Mouse (Mus musculus): Measurements from ENCODE around the gene Gm14226. TPM values are rescaled to one million over a fixed set of nuclear protein-coding genes. Genes with fewer than 3 reads are reported as not detected.
"Not testable (repeated sequence)": the region's sequence is repeated elsewhere in the genome, so short reads cannot be mapped to it uniquely, and the experiment has no call there.

Gene Gm14226
- polyA plus RNA-seq, 1 experiment, result not detected

DNA sequence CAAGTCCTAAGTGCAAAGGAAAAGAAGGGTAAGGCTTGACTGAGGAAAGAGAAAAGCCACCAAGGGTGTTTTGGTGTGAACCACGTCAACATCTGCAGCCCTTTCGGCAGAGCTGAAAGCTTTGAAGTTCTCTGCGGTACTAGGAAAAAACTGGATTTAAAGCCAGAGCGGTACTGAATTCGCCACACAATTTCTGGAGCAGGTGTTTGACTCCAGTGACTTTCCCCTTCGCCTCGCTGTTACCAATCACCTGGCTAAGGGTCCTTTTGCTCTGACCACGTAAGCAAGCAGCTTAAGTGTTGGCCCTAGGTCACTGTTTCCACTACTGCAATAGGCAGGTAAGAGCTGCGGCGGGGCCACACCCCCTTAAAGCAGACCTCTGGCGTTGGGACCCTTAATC, 12.6 kb upstream of the Gm14226 start:
- TF ChIP-seq POLR2A (IDR thresholded peaks at IDR 0.05; ENCODE audit: low read depth, low read length), result no peak
- no peak for TF ChIP-seq CTCF (IDR thresholded peaks at IDR 0.05; ENCODE audit: extremely low read depth, insufficient read length, insufficient replicate concordance, low read depth, low read length)
- H3K27ac ChIP-seq (ENCODE audit: insufficient read depth, low read depth, low read length), result no peak overlapping the region
- 92% methylated on average over 11 of the region's 11 CpGs for WGBS
- H3K36me3 ChIP-seq (ENCODE audit: control insufficient read depth, insufficient read depth, low read length), result no peaks in the 10 kb centered on the region
- H3K27me3 ChIP-seq (ENCODE audit: control insufficient read depth, insufficient read depth, low read length), result no peaks in the 10 kb centered on the region
- no peak overlapping the region for H3K4me3 ChIP-seq (ENCODE audit: low read depth, low read length)
- H3K4me1 ChIP-seq (ENCODE audit: control insufficient read depth, insufficient read depth, insufficient read length, low read length), result no peaks in the 10 kb centered on the region

DNA sequence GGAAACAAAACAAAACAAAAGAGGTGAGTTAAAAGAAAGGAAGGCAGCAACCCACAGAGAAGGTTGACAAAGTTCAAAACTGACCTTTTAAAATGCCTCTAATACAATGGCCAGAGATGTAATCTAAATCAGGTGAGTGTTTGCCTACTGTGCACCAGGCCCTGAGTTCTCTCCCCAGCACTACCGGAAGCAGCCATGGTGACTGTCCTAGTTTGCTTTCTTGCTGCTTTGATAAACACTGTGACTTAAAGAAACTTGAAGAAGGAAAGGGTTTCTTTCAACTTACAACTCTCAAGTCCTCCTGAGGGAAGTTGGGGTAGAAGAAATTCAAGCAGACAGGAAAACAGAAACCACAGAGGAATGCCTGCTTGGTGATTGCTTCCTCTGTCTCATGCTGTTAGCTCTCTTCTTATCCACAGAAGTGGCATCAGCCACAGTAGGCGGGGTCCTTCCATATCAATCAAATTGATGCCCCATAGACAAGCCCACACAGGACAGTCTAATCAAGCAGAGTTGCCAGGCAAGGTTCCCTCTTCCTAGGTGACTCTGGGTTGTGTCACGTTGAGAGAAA, 6.9 kb upstream of the Gm14226 start:
- TF ChIP-seq POLR2A (IDR thresholded peaks at IDR 0.05; ENCODE audit: low read depth, low read length), result no peak
- TF ChIP-seq CTCF (IDR thresholded peaks at IDR 0.05; ENCODE audit: extremely low read depth, insufficient read length, insufficient replicate concordance, low read depth, low read length), result no peak
- Histone ChIP-seq H3K4me3 (ENCODE audit: low read depth, low read length) (no peak overlapping the region), H3K36me3 (ENCODE audit: control insufficient read depth, insufficient read depth, low read length) (no peaks in the 10 kb centered on the region), H3K27me3 (ENCODE audit: control insufficient read depth, insufficient read depth, low read length) (no peaks in the 10 kb centered on the region), H3K27ac (ENCODE audit: insufficient read depth, low read depth, low read length) (no peak overlapping the region), H3K4me1 (ENCODE audit: control insufficient read depth, insufficient read depth, insufficient read length, low read length) (no peaks in the 10 kb centered on the region)
- WGBS, result 59% methylated on average over 3 of the region's 3 CpGs

DNA sequence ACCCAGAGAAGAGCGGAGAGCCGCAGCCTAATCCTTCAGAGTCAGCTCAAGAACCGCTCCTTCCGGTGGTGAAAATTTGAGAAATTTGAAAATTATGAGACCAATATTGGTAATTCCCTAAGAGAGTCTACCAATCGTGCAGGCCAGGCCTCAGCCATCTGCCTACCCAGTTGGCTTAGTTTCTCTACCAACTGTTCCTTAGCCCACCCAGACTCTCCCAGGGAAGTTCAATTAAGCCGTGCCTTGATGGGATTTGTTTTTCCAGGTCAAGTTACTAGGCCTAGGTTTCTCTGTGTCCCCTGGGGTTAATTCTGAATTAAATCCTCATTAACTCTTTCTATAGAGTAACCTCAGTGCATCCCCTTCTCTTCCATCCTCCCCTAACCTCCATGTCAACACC, 5.1 kb upstream of the Gm14226 start:
- Histone ChIP-seq H3K4me1 (ENCODE audit: control insufficient read depth, insufficient read depth, insufficient read length, low read length) (no peaks in the 10 kb centered on the region), H3K27me3 (ENCODE audit: control insufficient read depth, insufficient read depth, low read length) (no peaks in the 10 kb centered on the region), H3K36me3 (ENCODE audit: control insufficient read depth, insufficient read depth, low read length) (no peaks in the 10 kb centered on the region), H3K4me3 (ENCODE audit: low read depth, low read length) (no peak overlapping the region), H3K27ac (ENCODE audit: insufficient read depth, low read depth, low read length) (no peak overlapping the region)
- 92% methylated on average over 6 of the region's 6 CpGs for WGBS
- TF ChIP-seq CTCF (IDR thresholded peaks at IDR 0.05; ENCODE audit: extremely low read depth, insufficient read length, insufficient replicate concordance, low read depth, low read length) (no peak), POLR2A (IDR thresholded peaks at IDR 0.05; ENCODE audit: low read depth, low read length) (no peak)

DNA sequence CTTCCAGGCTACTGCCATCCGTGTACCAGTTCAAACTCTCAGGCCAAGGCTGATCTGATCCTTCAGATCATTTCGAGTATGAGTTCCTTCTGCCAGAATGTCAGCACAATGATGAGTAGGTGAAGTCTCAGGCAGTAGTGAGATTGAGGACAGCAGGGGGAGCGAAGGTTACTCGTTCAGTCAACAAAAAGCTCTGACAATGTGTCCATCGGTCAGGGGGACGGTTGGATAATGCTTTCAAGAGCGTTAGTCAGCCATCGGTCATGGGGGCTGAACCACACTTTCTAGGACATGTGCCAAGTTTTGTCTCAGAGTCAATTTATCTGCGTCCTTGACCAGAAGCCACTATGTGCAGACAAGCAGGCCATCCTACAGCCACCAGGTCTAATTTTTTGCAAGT, 1.3 kb upstream of the Gm14226 start:
- 49% methylated on average over 7 of the region's 9 CpGs for WGBS

DNA sequence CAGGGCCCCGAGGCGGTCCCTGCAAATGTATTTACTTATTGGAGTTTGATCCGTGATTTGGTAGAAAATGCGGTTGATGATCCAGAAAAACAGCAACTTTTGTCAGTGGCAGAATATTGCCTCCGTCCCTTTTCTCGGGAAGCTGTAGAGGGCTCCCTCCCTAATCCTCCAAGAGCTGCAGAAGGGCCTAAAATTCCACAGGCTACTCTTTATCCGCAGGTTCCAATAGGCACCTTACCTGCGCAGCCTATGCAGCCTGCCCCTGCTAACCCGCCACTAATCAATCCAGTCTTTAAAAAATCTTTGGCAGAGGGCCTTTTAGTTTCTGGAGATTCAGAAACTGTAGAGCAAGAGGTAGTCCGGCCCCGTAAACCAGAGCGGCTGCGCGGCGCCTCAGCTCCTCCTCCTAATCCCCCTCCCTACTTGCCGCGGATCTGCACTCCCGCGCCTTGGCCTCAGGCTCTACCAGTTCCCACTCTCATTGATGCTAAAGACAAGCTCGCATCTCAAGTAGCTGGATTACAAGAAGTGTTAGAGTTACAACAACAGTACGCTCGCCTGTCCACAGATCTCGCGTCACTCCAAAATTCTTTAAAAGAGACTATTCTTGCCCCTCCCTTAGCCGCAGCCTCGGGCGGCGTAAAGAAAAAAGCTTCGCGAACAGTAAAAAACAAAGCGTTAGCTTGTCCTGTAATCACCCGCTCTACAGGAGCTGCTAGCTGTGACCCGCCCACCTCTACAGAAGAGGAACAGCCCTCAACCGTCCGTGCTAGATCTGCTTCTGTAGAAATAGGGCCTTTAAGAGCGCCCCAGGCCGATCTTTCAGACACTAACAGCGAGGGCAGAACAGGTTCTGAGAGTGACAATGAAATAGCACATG, 936 bp downstream of the Gm14226 start:
- TF ChIP-seq CTCF (IDR thresholded peaks at IDR 0.05; ENCODE audit: extremely low read depth, insufficient read length, insufficient replicate concordance, low read depth, low read length), result no peak
- TF ChIP-seq POLR2A (IDR thresholded peaks at IDR 0.05; ENCODE audit: low read depth, low read length), result no peak
- peak overlapping the region; percentile 25; the same call in 1 of the 2 replicates for H3K27ac ChIP-seq (ENCODE audit: insufficient read depth, low read depth, low read length)
- H3K4me1 ChIP-seq (ENCODE audit: control insufficient read depth, insufficient read depth, insufficient read length, low read length), result no peaks in the 10 kb centered on the region
- no peaks in the 10 kb centered on the region for H3K36me3 ChIP-seq (ENCODE audit: control insufficient read depth, insufficient read depth, low read length)
- peak overlapping the region; percentile 60 for H3K4me3 ChIP-seq (ENCODE audit: low read depth, low read length)
- under 1% methylated on average over 38 of the region's 38 CpGs for WGBS
- H3K27me3 ChIP-seq (ENCODE audit: control insufficient read depth, insufficient read depth, low read length), result no peaks in the 10 kb centered on the region

More for the DNA sequence above, 1.3 kb upstream of the Gm14226 start:
- H3K27ac ChIP-seq (ENCODE audit: insufficient read depth, low read depth, low read length); H3K4me3 ChIP-seq (ENCODE audit: low read depth, low read length); H3K36me3 ChIP-seq (ENCODE audit: control insufficient read depth, insufficient read depth, low read length); H3K4me1 ChIP-seq (ENCODE audit: control insufficient read depth, insufficient read depth, insufficient read length, low read length); H3K27me3 ChIP-seq (ENCODE audit: control insufficient read depth, insufficient read depth, low read length): not testable (repeated sequence)

DNA sequence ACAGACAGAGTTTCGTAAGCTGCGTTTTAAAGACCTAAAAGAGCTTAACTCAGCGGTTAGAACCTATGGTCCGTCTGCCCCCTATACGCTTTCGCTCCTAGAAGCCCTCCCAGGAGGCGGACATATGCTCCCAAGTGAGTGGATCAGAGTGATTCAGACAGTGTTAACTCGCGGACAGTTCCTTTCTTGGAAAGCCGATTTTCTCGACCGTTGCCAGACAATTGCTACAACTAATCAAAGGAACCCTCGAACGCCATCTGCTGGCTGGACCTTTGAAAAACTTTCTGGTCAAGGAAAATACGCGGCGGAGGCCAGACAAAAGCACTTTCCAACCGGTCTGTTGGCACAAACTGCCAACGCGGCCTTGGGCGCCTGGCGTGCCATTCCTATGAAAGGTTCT, 1.6 kb downstream of the Gm14226 start:
- no peaks in the 10 kb centered on the region for H3K36me3 ChIP-seq (ENCODE audit: control insufficient read depth, insufficient read depth, low read length)
- H3K27ac ChIP-seq (ENCODE audit: insufficient read depth, low read depth, low read length), result peak overlapping the region; percentile 25; the same call in 1 of the 2 replicates
- WGBS, result under 1% methylated on average over 22 of the region's 22 CpGs
- H3K4me1 ChIP-seq (ENCODE audit: control insufficient read depth, insufficient read depth, insufficient read length, low read length), result no peaks in the 10 kb centered on the region
- no peaks in the 10 kb centered on the region for H3K27me3 ChIP-seq (ENCODE audit: control insufficient read depth, insufficient read depth, low read length)
- H3K4me3 ChIP-seq (ENCODE audit: low read depth, low read length), result peak overlapping the region; percentile 60
- TF ChIP-seq CTCF (IDR thresholded peaks at IDR 0.05; ENCODE audit: extremely low read depth, insufficient read length, insufficient replicate concordance, low read depth, low read length) (peak; percentile 69; the same call in 1 of the 2 replicates), POLR2A (IDR thresholded peaks at IDR 0.05; ENCODE audit: low read depth, low read length) (no peak)

DNA sequence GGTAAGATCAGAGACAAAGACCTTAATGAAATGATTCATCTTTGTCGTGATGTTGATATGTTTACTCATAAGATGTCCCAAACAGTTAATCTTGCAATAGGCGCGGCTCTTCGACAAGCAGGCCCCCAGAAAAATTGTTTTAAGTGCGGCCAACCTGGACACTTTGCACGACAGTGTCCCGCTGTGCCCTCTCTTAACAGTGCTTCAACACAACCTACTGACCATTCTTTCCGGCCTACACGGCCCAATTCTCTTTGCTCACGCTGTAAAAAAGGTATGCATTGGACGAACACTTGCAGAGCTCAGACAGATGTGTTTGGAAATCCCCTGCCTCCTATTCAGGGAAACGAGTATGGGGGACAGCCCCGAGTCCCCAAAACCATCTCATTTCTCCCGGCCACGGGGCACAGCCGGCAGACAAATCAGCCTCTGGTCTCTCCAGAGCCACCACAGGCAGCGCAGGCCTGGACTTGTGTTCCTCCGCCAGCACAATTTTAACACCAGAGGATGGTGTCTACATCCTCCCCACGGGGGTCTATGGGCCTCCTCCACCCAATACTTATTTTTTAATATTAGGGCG, 2.3 kb downstream of the Gm14226 start:
- H3K27ac ChIP-seq (ENCODE audit: insufficient read depth, low read depth, low read length); H3K36me3 ChIP-seq (ENCODE audit: control insufficient read depth, insufficient read depth, low read length); H3K4me1 ChIP-seq (ENCODE audit: control insufficient read depth, insufficient read depth, insufficient read length, low read length); H3K27me3 ChIP-seq (ENCODE audit: control insufficient read depth, insufficient read depth, low read length); H3K4me3 ChIP-seq (ENCODE audit: low read depth, low read length): not testable (repeated sequence)
- WGBS, result 78% methylated on average over 20 of the region's 20 CpGs
